Mouse (Mus musculus) liver, embryonic 13.5 days (tissue): Measurements from ENCODE around the gene Ift81. TPM values are rescaled to one million over a fixed set of nuclear protein-coding genes. Genes with fewer than 3 reads are reported as not detected.

Source experiments
- ATAC-seq: fragments of 200-750 bp; cut with Nextera tagmentation; 2 replicates; pipeline ENCODE4 v1.8.0; 2017; ENCODE audit warnings: low read depth, mild to moderate bottlenecking, moderate number of reproducible peaks, moderate library complexity
- DNase-seq: peaks from one replicate; pipeline ENCODE4 v3.0.0; 2022
- H3K27ac ChIP-seq: fragments of 300-500 bp; sonication (generic); 2 replicates; pipeline ENCODE4 v1.5.1; 2015; ENCODE audit warnings: moderate library complexity, mild to moderate bottlenecking, inconsistent platforms
- H3K27me3 ChIP-seq: fragments of 300-500 bp; sonication (generic); 2 replicates; pipeline ENCODE4 v1.6.1; 2015; ENCODE audit warnings: mild to moderate bottlenecking, inconsistent platforms
- H3K36me3 ChIP-seq: fragments of 300-500 bp; sonication (generic); 2 replicates; pipeline ENCODE4 v1.6.1; 2015; ENCODE audit warnings: mild to moderate bottlenecking, inconsistent platforms
- H3K4me1 ChIP-seq: fragments of 300-500 bp; sonication (generic); replicated peaks from 2 replicates; pipeline ENCODE4 v1.6.1; 2015; ENCODE audit warnings: inconsistent platforms
- H3K4me2 ChIP-seq: fragments of 300-500 bp; sonication (generic); 2 replicates; pipeline ENCODE4 v1.6.1; 2015; ENCODE audit warnings: inconsistent platforms, mild to moderate bottlenecking, moderate library complexity
- H3K4me3 ChIP-seq: fragments of 300-500 bp; sonication (generic); replicated peaks from 2 replicates; pipeline ENCODE4 v1.5.1; 2015; ENCODE audit warnings: mild to moderate bottlenecking, inconsistent platforms
- H3K9ac ChIP-seq: fragments of 300-500 bp; sonication (generic); 2 replicates; pipeline ENCODE4 v1.6.1; 2015; ENCODE audit warnings: mild to moderate bottlenecking, inconsistent platforms
- H3K9me3 ChIP-seq: fragments of 300-500 bp; sonication (generic); replicated peaks from 2 replicates; pipeline ENCODE4 v1.6.1; 2016; ENCODE audit warnings: inconsistent platforms
- WGBS: fragments of 180-500 bp; shearing (Covaris S2); methylation state at CpG from one replicate; pipeline ENCODE4 v1.1.7; 2015; ENCODE audit not compliant: insufficient replicate concordance; 5-methylcytosine and 5-hydroxymethylcytosine counted together
- polyA plus RNA-seq: library from polyadenylated mRNA; unstranded; fragments of >200 nt; fragmentation: Nextera tagmentation; extraction: Ambion mirVana; gene quantifications from 2 replicates; pipeline ENCODE4 v1.2.1, GENCODE M21; 2015

Gene Ift81
- polyA plus RNA-seq, 1 experiment from 2014 or later = 3.0 TPM

DNA sequence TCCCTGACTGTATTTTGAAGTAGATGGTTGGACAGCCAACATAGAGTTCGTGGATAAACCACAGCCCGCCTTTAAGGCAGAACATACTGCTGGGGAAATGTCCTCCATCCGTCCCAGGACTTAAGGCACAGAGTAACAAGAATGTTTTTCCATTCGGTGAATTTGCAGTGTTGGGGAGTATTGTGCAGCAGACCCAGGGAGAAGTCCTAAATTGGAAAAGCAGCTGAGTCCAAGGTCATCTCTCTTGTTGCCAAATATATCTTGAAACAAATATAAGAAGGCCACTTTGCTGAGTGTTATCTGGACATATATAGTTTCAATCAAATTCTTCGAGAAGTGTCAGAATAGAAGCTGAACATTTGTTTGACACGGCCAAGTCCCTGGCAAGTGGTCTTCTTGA is 70.9 kb downstream of the Ift81 start:
- no peak overlapping the region for H3K9ac ChIP-seq
- no peaks in the 10 kb centered on the region for H3K9me3 ChIP-seq
- WGBS = 67% methylated on average over 6 of the region's 6 CpGs
- H3K36me3 ChIP-seq = no peaks in the 10 kb centered on the region
- H3K27me3 ChIP-seq = no peaks in the 10 kb centered on the region
- no peak overlapping the region for H3K27ac ChIP-seq
- no peak overlapping the region for H3K4me3 ChIP-seq
- ATAC-seq (no peak), DNase-seq (no peak)
- peaks cover 9% of the 10 kb centered on the region for H3K4me1 ChIP-seq
- H3K4me2 ChIP-seq = no peak overlapping the region

GRCm38 (mm10) chr5:122541871-122542270 is 72.4 kb downstream of the Ift81 start:
- Histone ChIP-seq H3K4me3 (no peak overlapping the region), H3K4me1 (peaks cover 1% of the 10 kb centered on the region; the same call in 1 of the 2 replicates), H3K36me3 (no peaks in the 10 kb centered on the region), H3K27me3 (no peaks in the 10 kb centered on the region), H3K9me3 (no peaks in the 10 kb centered on the region), H3K4me2 (no peak overlapping the region), H3K27ac (no peak overlapping the region), H3K9ac (no peak overlapping the region)
- 59% methylated on average over 8 of the region's 8 CpGs for WGBS
- ATAC-seq = no peak
- no peak for DNase-seq

GRCm38 (mm10) chr5:122538077-122538476 is 76.2 kb downstream of the Ift81 start:
- WGBS = 49% methylated on average over 11 of the region's 11 CpGs

GRCm38 (mm10) chr5:122537654-122538053 is 76.7 kb downstream of the Ift81 start:
- DNase-seq (no peak), ATAC-seq (no peak)
- Histone ChIP-seq H3K9me3 (no peaks in the 10 kb centered on the region), H3K9ac (no peak overlapping the region), H3K27me3 (no peaks in the 10 kb centered on the region), H3K36me3 (no peaks in the 10 kb centered on the region), H3K27ac (no peak overlapping the region), H3K4me2 (no peak overlapping the region), H3K4me3 (no peak overlapping the region), H3K4me1 (no peaks in the 10 kb centered on the region)
- WGBS = 76% methylated on average over 5 of the region's 5 CpGs

More at GRCm38 (mm10) chr5:122538077-122538476, 76.2 kb downstream of the Ift81 start:
- ATAC-seq (no peak), DNase-seq (no peak)
- no peaks in the 10 kb centered on the region for H3K4me1 ChIP-seq
- no peak overlapping the region for H3K4me2 ChIP-seq
- H3K27me3 ChIP-seq = no peaks in the 10 kb centered on the region
- no peak overlapping the region for H3K4me3 ChIP-seq
- H3K9me3 ChIP-seq = no peaks in the 10 kb centered on the region
- H3K36me3 ChIP-seq = no peaks in the 10 kb centered on the region
- H3K27ac ChIP-seq = no peak overlapping the region
- no peak overlapping the region for H3K9ac ChIP-seq

GRCm38 (mm10) chr5:122533884-122534283 is 80.4 kb downstream of the Ift81 start:
- H3K4me3 ChIP-seq = no peak overlapping the region
- H3K4me1 ChIP-seq = peaks cover 14% of the 10 kb centered on the region
- DNase-seq = no peak
- no peak for ATAC-seq
- no peak overlapping the region for H3K9ac ChIP-seq
- H3K9me3 ChIP-seq = no peaks in the 10 kb centered on the region
- no peaks in the 10 kb centered on the region for H3K27me3 ChIP-seq
- 66% methylated on average over 8 of the region's 8 CpGs for WGBS
- H3K4me2 ChIP-seq = no peak overlapping the region
- H3K36me3 ChIP-seq = no peaks in the 10 kb centered on the region
- H3K27ac ChIP-seq = no peak overlapping the region

DNA sequence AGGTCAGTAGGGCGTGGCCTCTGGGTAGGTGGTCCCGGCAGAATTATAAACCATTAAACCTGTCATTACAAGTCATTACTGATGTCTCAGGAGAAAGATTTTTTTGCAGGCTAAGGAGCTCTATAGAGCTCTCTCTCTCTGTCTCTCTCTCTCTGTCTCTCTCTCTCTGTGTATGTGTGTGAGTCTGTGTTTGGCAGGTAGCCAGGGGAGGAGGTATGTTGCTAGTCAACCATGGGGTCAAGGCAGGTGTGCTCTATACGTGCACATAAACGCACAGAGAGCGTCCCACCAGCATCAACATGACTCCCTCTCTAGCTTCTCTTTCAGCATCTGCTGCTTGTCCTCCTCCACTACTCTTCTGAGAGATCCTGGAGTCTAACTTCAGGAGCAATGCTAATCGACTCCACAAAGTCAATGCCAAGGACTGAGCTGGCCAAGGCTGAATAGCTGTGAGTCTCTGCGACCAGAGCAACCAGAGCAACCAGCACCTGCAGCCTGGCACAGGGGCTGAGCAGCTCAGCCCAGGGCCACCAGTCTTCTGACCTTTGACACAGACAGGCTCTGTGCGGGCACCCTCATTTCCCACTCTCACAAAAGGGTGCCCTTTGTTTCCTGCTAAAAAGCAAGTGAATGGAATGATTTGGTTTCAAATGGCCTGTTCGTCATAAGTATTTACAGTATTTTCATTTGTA is 84.3 kb downstream of the Ift81 start:
- WGBS = 67% methylated on average over 9 of the region's 9 CpGs
- Histone ChIP-seq H3K4me1 (peaks cover 42% of the 10 kb centered on the region), H3K27me3 (no peaks in the 10 kb centered on the region), H3K9me3 (no peaks in the 10 kb centered on the region), H3K4me3 (no peak overlapping the region), H3K27ac (no peak overlapping the region), H3K4me2 (no peak overlapping the region), H3K9ac (no peak overlapping the region), H3K36me3 (no peaks in the 10 kb centered on the region)
- ATAC-seq (no peak), DNase-seq (no peak)

- DNase-seq = no peak
- Histone ChIP-seq H3K27ac (no peak overlapping the region), H3K4me1 (peaks cover 46% of the 10 kb centered on the region), H3K9me3 (no peaks in the 10 kb centered on the region), H3K36me3 (no peaks in the 10 kb centered on the region), H3K4me3 (no peak overlapping the region), H3K4me2 (no peak overlapping the region), H3K27me3 (no peaks in the 10 kb centered on the region), H3K9ac (no peak overlapping the region)
- no peak for ATAC-seq
- 57% methylated on average over 3 of the region's 3 CpGs for WGBS
Measured at GRCm38 (mm10) chr5:122529316-122529715, 85.0 kb downstream of the Ift81 start.

DNA sequence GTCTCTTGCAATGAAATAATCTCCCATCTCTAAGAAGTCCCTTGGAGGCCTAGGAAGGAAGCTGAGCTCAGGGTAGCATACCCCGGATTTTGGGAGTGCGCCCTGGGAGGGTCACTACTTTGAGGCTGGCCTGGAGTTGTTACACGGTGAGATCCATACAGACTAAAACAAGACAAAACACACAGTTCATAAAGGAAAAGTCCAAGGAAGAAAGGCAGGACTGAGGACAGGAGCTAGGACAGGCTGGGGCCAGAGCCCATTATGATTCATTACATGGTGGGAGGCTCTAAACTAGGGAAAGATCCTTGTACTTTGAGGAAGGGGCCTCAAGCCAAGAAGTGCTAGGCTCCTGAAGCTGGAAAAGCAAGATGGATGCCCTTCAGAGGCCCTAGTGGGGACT is 85.7 kb downstream of the Ift81 start:
- Histone ChIP-seq H3K4me3 (no peak overlapping the region), H3K27me3 (no peaks in the 10 kb centered on the region), H3K4me2 (no peak overlapping the region), H3K4me1 (peaks cover 46% of the 10 kb centered on the region), H3K9me3 (no peaks in the 10 kb centered on the region), H3K36me3 (no peaks in the 10 kb centered on the region), H3K27ac (no peak overlapping the region), H3K9ac (no peak overlapping the region)
- 69% methylated on average over 3 of the region's 3 CpGs for WGBS
- DNase-seq (no peak), ATAC-seq (no peak)

- peaks cover 46% of the 10 kb centered on the region for H3K4me1 ChIP-seq
- no peak overlapping the region for H3K9ac ChIP-seq
- H3K9me3 ChIP-seq = no peaks in the 10 kb centered on the region
- DNase-seq = no peak
- no peak overlapping the region for H3K4me3 ChIP-seq
- ATAC-seq = no peak
- peak overlapping the region; percentile 21; the same call in 1 of the 2 replicates for H3K4me2 ChIP-seq
- WGBS = 53% methylated on average over 11 of the region's 11 CpGs
- H3K36me3 ChIP-seq = no peaks in the 10 kb centered on the region
- no peaks in the 10 kb centered on the region for H3K27me3 ChIP-seq
- peak overlapping the region; percentile 8; the same call in 1 of the 2 replicates for H3K27ac ChIP-seq
Measured at GRCm38 (mm10) chr5:122527761-122528160, 86.6 kb downstream of the Ift81 start.

DNA sequence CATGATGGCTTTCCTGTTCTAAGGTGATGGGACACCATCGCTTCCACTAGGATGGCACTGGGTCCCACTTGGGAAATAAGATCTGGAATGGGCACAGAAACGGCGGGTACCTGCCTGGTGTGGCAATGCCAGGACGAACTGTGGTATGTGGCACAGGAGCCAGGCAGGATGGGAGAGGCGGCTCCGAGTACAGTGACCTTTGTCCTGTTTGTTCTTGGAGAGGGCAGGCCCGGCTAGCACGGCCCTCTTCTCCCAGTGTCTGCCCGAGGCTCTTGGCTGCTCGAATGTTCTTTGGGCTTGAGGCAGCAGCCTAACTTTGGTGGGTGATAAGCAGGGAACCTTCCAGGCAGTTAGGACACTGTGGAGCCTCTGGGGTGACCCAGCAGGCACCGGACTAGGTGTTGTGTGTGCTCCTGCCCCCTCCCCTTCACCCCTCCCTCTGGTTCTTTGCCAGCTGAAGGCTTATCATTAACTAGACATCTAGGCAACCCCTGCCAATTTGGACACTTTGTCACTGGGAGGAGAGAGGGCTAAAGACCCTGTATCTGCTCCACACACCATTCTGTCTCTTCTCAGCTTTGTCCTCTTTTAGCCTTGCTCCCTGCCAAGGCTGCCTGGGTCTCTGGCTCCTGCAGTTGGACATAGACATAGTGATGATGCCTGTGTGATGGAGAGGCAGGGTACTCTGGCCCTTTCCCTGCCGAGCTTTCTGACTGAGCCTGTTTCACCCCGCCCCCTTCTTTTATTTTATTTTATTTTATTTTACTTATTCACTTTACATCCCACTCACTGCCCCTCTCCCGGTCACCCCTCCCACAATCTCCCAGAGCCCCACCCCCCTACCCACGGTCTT is 87.2 kb downstream of the Ift81 start:
- H3K27me3 ChIP-seq = no peaks in the 10 kb centered on the region
- peak; percentile 62 for ATAC-seq
- DNase-seq = no peak
- H3K4me2 ChIP-seq = peak overlapping the region; percentile 21; the same call in 1 of the 2 replicates
- 56% methylated on average over 15 of the region's 15 CpGs for WGBS
- no peaks in the 10 kb centered on the region for H3K36me3 ChIP-seq
- no peaks in the 10 kb centered on the region for H3K9me3 ChIP-seq
- peaks cover 46% of the 10 kb centered on the region for H3K4me1 ChIP-seq
- H3K4me3 ChIP-seq = no peak overlapping the region
- no peak overlapping the region for H3K9ac ChIP-seq
- peak overlapping the region; percentile 8; the same call in 1 of the 2 replicates for H3K27ac ChIP-seq

DNA sequence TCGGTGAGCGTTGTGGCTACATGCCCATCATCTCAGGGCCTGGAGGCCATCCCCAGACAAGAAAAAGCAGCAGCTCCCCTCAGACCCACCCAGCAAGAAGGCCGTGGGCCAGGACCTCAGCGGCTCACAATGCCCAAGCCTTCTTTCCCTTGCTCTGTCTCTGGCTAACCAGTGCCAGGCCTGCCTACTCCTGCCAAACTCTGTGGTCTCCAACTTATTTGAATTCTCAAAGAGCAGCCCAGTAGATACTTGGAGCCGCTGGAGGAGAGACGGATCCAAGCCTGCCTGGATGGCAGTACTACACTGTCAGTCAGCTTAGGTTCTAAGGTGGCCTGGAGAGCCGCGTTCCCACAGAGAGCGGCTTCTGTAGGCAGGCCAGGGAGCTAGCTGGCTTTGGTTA is 87.9 kb downstream of the Ift81 start:
- 0 out of 2 replicates have a peak, but pooled peaks have one; percentile 29 for ATAC-seq

More for the DNA sequence above, 87.9 kb downstream of the Ift81 start:
- Histone ChIP-seq H3K4me1 (peaks cover 46% of the 10 kb centered on the region), H3K27ac (no peak overlapping the region), H3K9ac (no peak overlapping the region), H3K36me3 (no peaks in the 10 kb centered on the region), H3K4me3 (no peak overlapping the region), H3K4me2 (no peak overlapping the region), H3K27me3 (no peaks in the 10 kb centered on the region), H3K9me3 (no peaks in the 10 kb centered on the region)
- DNase-seq = no peak
- WGBS = 83% methylated on average over 9 of the region's 9 CpGs
